Mouse (Mus musculus) Muller cell, postnatal 12 days (primary cell): Measurements from ENCODE around the gene Gnb4.

ENCODE experiments used
- DNase-seq: peaks from one replicate; pipeline ENCODE4 v3.0.0-alpha.2; 2015; ENCODE audit errors: inconsistent ontology term

The Gnb4 gene

GRCm38 (mm10) chr3:32615376-32615775, 1.0 kb downstream of the Gnb4 start:
- no peak for DNase-seq

GRCm38 (mm10) chr3:32614786-32615185, 1.6 kb downstream of the Gnb4 start:
- no peak for DNase-seq

- no peak for DNase-seq
Measured at GRCm38 (mm10) chr3:32611606-32612170, 4.7 kb downstream of the Gnb4 start.

DNA sequence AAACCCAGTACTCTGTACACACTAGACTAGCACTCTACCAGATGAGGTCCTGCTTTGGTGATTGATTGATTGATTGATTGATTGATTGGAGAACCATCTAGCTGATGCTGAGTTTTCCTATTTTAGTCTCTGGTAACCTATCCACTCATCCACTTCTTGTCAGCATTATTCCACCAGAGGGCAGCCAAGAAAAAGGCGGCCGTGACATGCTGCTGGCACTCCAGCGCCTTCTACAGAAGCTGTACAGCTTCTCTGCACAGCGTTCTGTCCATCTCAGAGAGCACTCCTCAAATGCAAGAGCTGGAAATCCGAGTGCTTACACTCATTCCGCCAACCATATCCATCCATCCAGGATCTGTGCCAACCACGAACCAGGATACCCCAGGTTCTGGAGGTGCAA, 5.8 kb downstream of the Gnb4 start:
- peak; percentile 25 for DNase-seq

DNA sequence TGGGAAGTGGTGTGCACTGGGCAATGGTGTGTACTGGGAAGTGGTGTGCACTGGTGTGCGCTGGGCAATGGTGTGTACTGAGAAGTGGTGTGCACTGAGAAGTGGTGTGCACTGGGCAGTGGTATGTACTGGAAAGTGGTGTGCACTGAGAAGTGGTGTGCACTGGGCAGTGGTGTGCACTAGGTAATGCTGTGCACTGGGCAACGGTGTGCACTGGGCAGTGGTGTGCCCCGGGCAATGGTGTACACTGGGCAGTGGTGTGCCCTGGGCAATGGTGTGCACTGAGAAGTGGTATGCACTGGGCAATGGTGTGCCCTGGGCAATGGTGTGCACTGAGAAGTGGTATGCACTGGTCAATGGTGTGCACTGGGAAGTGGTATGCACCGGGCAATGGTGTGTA, 7.2 kb downstream of the Gnb4 start:
- DNase-seq: no peak

GRCm38 (mm10) chr3:32601055-32601454, 15.3 kb downstream of the Gnb4 start:
- DNase-seq: peak; percentile 17

GRCm38 (mm10) chr3:32599328-32599727, 17.1 kb downstream of the Gnb4 start:
- DNase-seq: no peak

DNA sequence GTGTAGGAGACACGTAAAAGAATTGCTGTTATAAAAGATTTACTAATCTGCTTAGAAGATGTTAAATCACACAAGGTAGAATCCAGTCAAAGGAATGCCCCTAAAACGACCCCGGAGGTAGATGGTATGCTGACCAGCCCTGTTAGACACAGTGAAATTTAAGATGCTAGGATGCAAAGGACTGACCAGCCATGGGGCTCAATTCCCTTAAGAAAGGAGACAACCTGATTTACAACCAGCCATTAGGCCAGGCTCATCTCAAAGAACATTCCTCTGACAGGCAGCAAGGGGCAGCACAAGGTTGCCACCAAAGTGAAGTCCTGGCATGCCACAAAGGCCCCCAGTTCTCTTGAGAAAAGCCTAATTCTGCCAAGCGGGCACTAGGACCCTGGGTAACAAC, 21.3 kb downstream of the Gnb4 start:
- no peak for DNase-seq

DNA sequence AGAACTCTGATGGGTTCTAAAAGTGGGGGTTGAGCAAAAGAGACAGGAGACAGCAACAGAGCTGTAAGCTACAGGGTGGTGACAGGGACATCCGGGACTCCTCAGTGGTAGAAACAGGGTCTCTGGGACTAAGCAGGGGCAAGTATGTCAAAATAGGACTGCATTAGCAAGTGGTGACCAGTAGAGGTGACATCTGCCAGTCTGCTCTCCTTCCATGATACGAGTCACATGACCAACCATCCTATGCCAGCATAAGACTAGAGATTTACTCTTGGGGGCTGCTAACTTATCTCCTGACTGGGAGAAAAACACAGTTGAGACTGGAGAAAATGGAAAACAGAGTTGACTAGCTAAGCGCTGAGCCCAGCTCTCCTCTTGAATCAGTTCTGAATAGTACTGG, 30.1 kb downstream of the Gnb4 start:
- DNase-seq: no peak

DNA sequence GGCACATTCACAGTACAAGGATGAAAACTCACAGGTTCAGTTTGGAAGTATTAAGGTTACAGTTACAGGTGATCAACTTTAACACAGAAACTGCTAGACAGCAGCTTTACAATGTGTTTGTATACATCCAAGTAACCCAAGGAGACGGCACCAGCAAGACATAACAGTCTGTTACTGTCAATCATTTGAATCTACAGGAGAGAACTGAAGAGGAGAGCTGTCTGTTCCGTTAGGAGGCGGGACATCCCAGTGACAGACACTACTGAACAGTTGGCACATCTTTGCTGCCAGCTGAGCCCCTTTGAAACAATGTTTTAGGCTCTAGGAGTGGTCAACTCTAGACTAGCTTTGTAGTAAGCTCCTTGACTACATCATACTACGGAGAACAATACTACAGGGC, 32.9 kb downstream of the Gnb4 start:
- DNase-seq: no peak

GRCm38 (mm10) chr3:32581911-32582310, 34.5 kb downstream of the Gnb4 start:
- no peak for DNase-seq

GRCm38 (mm10) chr3:32580738-32581137, 35.6 kb downstream of the Gnb4 start:
- DNase-seq: no peak

GRCm38 (mm10) chr3:32578772-32579171, 37.6 kb downstream of the Gnb4 start:
- no peak for DNase-seq

GRCm38 (mm10) chr3:32575151-32575550, 41.2 kb downstream of the Gnb4 start:
- DNase-seq: no peak

DNA sequence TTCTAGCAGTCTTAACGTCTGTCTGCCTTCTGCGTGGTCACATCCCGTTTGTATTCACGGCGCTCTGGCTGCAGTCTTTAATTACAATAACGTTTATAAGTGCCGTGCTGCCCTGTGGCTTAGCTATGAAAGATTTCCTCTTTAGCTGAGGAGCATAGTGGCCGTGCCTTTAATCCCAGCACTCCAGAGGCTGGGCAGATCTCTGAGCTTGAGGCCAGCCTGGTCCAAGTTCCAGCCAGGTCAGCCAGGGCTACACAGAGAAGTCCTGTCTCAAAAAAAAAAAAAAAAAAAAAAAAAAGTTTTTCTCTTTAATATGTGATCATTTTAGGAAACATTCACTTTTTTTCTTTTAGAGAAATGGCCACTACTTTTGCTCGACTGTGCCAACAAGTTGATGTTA, 42.5 kb downstream of the Gnb4 start:
- DNase-seq: no peak

DNA sequence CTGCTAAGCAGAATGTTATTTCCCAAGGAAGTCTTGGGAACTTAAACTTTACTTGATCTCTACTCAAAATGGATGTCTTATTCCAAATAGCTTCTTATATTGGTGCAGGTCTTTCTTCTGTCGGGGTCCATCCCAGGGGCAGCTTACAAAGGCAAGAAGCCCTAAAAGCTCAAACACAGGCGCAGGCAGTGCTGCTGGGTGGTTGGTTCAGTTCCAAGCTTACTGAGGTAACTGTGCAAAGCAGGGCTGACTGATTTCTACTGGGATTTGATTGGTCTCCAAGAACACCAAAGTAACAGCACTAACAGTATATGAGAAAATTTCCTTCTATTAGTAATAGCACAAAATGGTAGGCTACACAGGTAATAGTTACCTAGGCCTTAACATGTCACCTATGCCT, 43.3 kb downstream of the Gnb4 start:
- no peak for DNase-seq

DNA sequence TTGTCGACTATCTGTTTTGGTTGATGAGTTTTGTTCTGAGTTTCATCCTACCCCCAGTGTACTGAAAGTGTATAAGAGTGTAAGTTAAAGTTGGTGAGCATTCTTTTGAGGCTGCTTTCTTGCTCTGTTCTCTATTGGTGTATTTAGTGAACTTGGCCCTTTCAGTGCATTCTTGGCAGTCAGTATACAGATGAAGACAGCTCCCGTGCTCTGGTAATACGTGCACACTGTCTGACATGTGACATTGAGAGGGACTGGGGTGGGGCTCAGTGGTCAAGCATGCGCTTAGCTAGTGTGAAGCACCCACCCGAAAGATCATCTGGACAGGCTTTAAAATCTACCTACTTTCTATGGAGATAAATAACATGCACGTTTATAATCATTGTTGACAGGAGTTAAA, 53.0 kb downstream of the Gnb4 start:
- DNase-seq: no peak

DNA sequence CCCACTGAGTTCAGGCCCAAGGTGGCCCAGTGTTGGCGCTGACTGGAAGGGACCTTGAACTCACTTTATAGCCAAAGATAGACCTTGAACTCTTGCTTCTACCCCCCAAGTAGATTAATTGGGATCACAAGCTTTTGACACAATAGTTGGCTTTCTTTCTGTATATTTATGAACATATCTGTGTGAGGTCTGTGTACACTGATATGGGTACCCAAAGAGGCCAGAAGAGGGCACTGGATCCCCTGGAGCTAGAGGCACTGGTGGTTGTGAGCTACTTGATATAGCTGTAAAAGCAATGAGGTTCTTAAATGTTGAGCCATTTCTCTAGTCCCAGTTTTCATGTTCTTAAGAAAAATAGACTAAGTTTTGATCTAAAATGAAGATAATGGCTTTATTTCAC, 63.3 kb downstream of the Gnb4 start:
- no peak for DNase-seq

DNA sequence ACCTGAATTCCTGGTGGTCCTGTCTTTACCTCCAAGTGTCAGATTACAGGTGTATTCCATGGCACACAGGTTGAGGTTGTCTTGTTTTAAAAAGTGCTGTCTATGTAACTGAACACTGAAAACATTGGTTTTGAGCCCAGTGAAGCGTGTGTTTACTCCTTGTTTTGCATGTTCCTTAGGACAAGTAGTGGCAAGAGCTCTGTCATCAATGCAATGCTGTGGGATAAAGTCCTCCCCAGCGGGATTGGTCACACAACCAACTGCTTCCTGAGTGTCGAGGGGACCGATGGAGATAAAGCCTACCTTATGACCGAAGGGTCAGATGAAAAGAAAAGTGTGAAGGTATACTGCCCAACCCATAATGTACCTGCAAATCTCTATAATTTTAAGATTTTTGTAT, 78.3 kb downstream of the Gnb4 start:
- DNase-seq: no peak

DNA sequence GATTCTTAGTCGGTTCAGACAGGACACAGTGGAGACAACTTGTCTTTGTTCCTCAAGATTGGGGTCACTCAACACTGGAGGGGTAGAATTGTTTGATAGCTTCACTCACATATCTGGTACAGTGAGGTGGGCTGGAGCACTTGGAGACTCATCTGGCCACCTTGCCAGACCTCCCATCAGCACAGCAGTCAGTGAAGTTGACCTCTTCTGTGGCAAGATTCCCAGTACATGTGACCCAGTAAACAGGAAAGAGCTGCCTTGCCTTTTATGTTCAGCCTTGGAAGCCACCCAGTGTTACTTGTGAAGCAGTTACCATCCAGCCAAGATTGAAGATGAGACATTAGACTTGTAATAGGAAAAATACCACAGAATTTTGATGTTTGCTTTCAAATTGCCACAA, 78.8 kb downstream of the Gnb4 start:
- peak; percentile 93 for DNase-seq

- DNase-seq: no peak
Measured at GRCm38 (mm10) chr3:32535692-32536091, 80.7 kb downstream of the Gnb4 start.
